Mouse (Mus musculus) gonadal fat pad, adult 2 months (tissue): ENCODE measurements around the gene Ifitm10. TPM values are rescaled to one million over a fixed set of nuclear protein-coding genes. Genes with fewer than 3 reads are reported as not detected.
"Not testable (repeated sequence)": the region's sequence is repeated elsewhere in the genome, so short reads cannot be mapped to it uniquely, and the experiment has no call there.

Source experiments
- DNase-seq: peaks from one replicate; pipeline ENCODE4 v3.0.0-alpha.2; 2012; ENCODE audit warnings: low read depth
- polyA plus RNA-seq: library from polyadenylated mRNA; depleted of rRNA; stranded (reverse); fragments of >200 nt; gene quantifications from 2 replicates; pipeline ENCODE4 v1.2.3, GENCODE M21; 2012; rRNA removed

Ifitm10 gene
- 4.5 and 5.4 TPM in 2 replicates for polyA plus RNA-seq

DNA sequence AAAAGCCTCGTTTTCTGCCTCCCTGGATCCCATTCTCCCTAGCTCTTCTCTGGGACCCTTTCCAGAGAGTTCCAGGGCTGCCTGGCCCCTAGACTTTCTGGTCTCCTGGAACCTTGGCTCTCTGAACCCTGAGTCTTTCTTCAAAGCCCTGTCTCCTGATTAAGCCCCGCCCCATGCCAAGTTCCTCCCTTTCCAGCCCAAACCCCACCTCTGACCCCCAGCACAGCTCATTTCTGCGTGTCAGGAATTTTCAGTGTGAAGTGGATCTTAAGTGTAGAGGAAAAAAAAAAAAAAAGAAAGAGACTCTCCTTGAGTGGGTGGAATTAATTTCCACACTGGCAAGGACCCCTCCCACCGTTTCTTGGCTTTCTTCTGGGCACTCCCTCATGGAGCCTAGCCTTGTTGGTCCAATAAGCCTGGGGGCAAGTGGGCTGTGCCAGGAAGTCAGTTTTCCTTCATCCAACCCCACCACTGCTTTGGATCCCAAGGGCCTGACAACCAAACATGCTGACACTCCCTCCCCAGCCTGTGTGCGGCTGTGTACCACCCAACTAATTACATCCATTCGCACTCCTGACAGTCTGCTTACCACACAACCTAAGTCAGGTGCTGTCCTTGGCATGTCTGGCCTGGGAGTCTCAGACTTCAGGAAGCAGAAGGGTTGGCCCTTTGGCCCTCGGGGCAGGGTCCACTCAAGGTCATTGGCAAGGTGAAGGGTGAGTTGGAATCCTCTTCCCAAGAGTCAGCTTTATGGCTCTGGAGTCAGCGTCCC lies at the start of gene Ifitm10:
Ifitm10 (minus strand) TSS at position 113 of the 772 bp plus-strand sequence.
- DNase-seq: no peak

DNA sequence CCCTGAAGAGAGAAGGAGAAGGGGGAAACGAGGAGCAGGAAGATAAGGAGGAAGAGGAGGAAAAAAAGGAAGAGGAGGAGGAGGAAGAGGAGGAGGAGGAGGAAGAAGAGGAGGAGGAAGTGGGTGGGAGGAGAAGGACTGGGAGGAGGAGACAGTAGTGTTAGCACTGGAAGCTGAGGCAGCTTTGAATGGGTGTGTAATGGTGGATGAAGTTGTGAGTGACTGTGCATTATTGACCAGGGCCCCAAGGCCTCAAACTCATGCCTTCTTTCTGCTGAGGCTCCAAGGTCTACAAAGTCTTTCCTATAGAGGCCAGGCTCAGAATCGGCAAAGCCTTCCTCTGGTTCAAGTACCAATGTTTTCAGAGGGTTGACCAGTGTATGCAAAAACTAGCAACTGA lies 48.3 kb upstream of the Ifitm10 start:
- no peak for DNase-seq

DNA sequence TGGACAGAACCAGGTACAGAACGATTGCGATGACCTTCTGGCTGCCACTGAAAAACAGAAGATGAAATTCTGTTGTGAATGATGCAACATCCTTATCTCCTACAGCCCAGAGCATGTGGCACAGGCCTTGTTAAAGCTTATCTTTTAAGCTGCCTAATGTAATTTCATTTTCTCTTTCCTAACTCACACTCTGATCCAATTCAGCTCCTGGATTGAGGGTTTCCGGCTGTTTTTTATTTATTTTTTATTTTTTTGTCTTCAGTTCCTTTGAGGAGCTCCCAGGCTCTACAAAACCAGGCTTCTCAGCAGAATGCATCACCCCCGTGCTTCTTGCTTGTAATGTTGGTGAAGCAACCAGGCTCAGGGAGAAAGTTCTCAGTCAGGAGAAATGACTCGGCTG lies 46.3 kb upstream of the Ifitm10 start:
- no peak for DNase-seq

DNA sequence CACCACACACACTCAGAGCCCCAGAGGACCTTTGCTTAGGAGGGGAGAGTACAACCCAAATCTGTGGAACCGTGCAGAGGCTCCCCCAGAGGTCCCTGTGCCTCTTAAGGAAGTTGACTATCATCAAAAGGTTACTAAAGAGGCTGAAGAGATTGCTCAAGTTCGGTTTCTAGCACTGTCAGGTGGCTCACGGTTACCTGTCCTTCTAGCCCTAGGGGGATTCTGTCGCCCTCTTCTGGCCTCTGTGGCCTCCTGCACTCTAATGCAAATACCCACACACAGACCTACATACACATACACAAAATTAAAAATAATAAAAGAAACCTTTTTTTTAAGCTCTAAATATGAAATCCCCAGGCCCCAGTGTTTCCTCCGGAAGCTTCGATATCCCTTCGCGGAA lies 45.1 kb upstream of the Ifitm10 start:
- DNase-seq: no peak

DNA sequence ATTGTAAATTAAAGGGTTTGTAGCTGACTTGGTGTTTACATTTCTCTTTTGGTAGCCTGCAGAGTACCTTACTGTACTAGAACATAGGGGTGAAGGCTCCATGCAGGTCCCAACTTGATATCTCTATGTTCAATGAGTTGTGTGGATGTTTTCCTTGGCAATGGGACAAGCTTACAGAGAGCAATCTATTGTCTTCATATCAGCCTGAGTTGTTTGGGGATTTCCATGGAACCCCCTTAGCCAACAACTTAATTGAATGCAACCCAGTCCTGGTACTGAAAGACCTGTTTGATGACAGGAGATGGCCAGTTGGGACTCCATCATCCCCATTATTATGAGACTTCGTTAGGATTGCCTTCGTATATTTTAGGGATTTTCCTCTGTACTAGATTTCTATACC lies 44.5 kb upstream of the Ifitm10 start:
- DNase-seq: no peak

DNA sequence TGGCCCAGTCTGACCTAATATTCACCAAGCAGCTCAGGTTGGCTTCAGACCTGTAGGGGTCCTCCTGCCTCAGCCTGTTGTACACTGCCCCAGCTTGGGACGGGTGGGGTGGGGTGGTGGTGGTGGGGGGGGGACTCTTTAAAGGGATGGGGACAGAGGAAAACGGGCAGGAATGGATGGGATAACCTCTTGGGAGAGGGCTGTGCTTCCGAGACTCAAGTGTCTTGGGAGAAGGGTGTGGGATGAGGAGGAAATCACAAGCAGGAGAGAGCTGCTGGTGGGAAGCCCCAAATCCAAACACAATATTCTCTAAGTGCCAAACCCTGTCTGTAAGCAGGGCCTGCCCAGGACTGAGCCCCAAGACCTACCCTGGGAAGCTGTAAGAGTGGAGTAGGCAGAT lies 42.7 kb upstream of the Ifitm10 start:
- DNase-seq: no peak

DNA sequence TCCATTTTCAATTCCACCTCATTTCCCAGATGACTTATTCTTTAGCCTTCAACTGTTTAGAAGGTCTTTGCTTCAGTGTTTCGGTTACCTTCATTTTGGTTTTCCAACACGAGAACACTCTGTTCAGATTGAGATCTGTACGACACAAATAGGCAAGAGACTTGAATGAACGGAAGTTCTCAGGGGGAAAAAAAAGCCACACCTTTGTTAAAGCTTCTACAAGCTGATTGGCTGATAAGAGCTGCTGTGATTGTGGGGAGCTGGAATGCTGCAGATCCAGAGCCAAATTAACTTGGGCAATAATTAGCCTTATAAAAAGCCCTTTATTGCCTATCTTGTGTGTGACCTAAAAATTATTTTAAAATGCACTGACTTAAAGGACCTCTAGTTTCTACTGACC lies 41.8 kb upstream of the Ifitm10 start:
- DNase-seq: no peak

DNA sequence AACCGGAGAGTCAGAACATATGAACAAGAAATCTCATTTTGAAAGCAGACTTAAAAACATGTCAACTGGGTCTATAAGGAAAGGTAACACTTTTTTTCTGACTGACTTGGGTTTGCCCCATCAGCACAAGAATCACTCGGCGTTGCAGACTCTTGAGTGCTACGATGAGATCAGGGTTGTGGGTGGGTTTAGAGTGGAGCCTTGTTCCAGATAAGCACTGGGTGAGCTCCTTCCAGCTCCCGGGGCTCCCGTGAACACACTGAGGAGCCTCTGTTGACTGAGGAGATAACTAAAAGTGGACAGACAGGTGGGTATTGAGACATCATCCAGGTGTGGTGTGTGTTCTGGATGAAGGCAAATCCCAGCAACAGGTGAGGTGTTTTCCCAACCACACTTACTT lies 39.7 kb upstream of the Ifitm10 start:
- DNase-seq: no peak

DNA sequence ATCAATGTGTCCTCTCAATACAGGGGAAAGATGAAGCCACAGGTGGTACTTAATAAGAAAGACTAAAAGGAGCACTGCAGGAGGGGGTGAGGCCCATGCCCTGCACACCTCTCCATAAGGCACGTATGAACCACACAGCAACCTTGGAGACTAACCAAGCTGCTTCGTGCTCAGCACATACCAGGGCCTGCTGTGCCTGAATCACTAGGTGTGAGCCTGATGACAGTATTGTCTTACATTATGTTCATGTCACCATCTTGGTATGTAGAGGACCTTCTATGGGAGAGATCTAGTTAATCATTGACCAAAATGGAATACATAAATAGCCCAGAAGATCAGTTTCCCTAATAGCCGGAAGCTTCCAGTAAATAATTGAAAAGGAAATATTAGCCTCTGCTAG lies 36.0 kb upstream of the Ifitm10 start:
- no peak for DNase-seq

DNA sequence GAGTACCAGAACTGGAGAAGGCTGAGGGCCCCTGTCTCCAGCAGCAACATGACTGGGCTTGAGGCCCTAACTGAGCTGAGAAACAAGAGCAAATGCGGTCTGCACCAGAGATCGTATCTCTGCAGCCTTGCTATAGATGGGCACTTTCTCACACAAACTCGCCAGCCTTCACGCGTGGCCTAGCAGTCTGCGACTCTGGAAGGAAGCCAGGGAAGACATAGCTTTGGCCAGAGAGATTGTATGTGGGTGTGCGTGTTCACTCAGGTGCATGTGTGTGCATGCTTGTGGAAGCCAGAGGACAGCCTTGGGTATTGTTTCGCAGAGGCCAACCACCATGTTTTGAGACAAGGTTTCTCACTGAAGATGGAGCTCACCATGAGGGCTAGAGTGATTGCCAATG lies 35.1 kb upstream of the Ifitm10 start:
- no peak for DNase-seq

DNA sequence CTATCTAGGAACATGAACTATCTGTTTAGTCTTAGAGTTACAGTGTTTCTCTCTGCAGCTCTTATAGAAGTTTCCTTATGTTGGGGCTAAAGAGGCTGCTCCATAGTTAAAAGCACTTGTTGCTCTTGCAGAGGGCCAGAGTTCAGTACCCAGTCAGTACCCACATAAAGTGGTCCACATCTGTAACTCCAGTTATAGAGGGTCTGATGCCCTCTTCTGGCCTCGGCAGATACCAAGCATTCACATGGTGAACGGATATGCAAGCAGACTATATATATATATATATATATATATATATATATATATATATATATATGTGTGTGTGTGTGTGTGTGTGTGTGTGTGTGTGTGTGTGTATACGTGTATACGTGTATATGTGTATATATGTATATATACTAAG lies 34.4 kb upstream of the Ifitm10 start:
- DNase-seq: no peak

DNA sequence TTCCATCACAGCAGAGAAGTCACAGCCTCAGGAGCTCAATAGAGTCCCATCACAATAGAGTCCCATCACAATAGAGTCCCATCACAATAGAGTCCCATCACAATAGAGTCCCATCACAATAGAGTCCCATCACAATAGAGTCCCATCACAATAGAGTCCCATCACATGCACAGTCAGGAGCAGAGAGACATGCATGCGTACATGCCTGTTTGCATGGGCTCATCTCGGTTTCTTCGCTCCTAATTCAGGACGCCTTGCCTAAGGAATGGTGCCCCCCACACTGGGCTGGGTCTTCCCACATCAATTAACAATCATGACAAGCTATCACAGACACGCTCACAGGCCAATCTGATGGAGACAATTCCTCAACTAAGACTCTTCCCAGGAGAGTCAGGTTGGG lies 31.6 kb upstream of the Ifitm10 start:
- not testable (repeated sequence) for DNase-seq

DNA sequence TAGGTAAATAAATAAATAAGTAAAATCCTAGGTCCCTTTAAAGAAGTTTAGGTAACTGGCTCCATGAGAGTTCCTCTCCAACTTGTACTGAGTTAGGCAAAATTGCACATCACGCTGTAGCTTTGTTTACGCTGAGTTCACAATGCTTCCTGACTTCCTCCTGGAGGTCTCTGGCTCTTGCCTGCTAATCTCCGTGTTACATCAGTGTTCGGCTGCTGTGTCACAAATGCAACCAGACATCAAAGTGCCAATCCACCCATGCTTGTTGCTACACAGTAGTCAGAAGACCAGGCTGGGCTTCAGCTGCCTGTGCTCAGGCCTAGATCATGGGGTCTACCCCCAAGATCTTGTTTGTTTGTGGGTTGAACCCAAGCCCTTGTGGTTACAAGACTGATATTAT lies 30.0 kb upstream of the Ifitm10 start:
- no peak for DNase-seq

DNA sequence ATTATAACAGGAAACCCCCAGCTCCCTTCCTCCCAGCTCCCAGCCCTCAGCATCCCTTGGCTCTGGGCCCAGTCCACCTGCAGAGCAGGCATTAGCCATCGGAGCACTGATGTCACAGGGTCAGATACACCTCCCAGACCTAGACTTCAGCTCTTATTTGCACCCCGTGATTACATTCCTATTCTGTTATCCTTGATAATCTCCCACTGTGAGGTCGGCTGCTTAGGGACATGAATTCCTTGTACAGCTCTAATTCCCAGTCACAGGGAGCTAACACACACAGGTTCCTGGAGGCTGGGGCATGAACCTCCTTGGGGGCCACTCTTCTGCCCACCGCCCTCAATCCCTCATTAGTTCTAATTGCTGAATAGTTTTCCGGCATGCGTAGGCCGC lies 27.2 kb upstream of the Ifitm10 start:
- DNase-seq: no peak

DNA sequence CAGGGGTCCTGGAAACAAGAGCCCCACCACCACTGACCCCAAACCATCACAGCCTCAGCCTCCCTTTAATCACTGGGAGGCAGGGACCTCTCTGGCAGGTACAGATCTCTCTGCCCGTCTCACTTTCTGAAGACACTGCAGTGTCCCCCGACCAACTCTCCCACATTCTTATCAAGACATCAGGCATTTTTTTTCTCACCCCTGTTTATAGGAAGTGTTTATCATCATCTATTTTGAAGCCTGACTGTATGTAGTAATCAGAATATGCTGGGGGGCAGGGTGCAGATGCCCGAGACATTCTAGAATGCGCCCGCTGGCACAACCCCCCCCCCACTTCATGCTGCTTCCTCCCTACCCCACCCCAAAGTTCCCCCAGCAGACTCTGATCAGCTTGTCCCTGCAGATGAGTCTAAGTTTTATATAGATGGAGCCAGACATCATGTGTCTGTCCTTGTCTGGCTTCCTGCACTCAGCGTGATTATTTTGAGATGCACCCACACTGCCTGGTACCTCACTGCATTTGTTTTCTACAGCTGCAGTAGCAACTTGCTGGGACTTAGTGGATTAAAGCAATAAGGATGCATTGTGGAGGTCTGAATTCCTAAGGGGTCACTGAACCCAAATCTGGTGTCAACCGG lies 26.7 kb upstream of the Ifitm10 start:
- DNase-seq: no peak

DNA sequence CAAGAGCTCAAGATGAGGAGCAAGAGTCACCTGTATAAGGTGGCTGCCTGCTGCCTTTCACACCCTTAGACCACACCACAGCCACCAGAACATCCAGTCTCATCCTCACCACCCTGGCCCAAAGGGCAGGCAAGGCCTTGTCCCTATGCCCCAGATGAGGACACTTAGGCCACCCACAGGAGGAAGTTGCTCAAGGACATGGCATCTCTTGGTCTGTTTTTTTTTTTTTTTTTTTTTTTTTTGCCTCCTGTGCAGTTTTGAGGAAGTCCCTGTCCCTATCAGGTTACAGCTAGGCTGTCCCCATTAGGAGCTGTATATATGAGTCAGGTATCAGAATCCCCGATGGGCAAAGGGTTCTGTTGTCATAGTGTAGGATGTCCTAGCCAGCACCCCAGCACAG lies 25.7 kb upstream of the Ifitm10 start:
- no peak for DNase-seq

DNA sequence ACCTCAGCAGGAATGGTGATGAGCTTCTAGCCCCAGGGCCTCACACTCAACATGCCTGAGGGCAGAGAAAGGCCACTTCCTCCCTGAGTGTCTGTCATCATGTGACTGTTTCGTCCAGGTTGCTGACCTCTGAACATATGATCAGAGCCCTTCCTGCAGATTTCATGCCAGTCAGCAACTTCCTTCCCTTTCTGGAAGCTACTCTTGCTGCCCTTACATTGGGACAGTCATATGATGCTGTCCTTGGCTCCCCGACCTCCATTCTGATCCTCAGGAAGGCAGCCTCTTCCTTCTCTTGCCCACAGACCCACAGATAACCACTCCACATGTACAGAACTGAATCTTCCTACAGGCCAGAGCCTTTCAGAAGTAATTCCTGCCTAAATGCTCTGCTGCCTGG lies 24.5 kb upstream of the Ifitm10 start:
- DNase-seq: no peak

DNA sequence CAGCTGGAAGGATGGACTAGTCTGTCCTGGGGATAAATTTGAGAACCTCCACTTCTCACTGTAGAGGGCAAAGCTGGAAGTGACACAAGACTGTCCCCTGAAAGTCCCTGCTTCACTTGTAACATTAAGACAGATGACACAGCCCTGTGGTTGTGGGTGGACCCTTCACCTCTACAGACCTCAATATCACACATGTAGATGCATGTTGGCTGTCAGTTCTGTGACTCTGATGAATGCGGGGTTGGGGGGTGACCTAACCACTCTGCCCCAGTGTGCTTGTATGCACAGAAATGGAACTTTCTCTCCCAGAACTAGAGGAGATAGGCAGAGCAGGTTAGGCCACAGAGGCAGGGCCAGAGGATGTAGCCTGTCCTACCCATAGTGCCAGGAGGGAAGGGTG lies 23.1 kb upstream of the Ifitm10 start:
- DNase-seq: no peak

DNA sequence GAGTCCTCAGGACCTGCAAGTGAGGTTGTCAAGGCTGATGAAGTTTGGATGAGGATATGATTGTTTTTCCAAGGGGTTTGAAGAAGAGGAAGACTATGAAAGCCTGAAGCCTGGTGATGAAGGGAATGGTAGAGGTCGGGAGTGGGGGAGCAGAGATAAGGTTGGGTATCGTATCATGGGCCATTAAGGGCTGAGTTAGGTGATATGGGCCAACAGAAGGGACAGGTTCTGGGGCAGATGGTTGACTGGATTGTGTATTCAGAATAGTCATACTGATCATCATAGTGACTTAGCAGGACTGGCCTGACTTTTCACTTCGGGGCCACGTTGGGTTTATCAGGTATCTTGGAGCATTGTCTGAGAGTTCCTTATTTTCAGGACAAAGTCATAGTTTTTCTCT lies 21.9 kb upstream of the Ifitm10 start:
- DNase-seq: no peak

DNA sequence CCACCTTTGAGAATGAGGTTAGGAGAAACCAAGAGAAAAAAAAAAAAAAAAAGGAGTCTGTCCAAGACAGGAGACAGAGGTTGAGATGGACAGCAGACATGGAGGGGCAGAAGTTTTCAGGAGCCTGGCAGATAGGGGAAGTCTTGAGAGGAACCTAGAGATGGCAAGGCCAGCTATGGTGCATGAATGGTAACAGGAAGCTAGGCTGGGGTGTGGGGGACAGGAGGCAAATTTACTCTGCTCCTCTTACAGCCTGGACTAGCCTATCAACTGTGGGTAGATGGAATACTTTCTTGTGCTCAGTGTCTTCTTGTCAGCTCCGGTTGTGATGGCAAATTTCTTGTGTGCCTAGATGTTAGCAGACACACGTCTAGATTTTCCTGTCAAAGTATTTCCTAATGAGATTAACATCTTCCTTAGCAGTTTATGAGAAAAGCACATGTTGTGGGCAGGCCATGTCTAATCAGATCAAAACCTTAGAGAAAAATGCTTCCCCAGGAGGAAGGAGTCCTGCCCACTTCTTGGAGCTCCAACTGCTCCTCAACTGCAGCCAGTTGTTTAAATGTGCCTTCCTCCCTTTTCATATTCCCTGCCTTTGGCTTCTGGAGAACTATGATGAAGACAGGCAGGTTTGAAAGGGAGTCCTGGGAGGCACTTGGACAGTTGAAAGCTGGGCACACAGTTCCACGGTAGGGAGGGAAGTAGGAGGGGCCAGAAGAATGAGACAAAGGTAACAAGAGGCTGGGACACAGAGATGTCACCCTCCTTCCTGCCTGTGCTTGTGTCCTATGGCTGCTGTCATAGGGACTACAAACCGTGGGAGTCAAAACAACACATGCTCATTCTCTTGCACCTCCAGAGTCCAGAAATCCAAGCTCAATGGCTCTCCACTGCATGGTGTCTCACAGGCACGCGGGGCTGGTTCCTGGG lies 21.0 kb upstream of the Ifitm10 start:
- no peak for DNase-seq

DNA sequence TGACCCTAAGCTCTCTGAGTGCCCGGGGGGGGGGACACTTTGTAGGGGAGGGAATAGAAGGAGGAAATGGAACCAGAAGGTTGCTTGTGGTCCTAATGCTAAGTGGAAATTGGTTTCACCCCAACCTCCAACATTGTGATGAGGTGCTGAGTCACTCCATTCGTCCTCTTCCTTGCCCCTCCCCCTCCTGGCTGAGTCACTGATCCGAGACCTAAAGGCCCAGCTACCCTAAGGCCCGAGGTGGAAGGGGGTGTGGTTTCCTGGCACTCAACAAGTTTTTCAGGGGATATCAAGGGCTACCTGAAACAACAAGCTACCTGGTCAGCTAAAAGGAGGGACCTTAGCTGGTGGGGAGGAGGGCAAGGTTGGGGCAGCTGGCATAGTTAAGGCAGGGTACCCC lies 19.6 kb upstream of the Ifitm10 start:
- DNase-seq: no peak

DNA sequence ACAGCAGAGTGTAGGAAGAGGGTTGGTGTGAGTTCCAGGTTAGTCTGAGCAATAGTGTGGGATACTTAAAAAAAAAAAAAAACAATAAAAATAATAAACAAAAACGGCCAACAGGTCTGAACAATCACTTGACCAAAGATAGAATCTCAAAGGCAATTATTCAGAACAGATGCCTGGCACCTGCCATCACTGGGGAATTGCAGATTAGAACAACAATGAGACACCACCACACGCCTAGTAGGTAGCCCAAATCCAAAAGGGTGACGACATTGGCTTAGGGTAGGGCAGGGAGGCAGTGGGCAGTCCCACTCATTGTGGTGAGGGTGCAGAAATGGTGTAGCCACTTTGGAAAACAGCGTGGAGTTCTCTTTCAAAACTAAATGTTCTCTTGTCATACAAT lies 18.1 kb upstream of the Ifitm10 start:
- DNase-seq: no peak

DNA sequence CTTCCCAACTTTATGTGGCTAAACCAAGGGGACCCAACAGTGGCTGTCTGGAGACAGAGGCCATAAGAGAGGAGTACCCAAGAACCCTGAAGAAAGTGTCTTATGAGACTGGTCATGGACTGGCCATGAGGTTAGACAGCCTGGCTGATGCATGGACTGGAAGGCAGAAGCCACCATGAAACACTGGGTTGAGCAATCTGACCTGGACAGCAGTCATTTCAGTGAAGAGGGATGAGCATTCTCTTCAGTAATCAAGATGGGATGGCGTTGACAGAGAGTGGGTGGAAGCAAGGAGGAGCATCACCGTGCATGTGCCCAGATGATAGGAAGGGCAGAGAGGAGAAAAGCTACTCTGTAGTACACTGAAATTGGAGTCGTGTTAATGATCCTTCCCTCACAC lies 17.6 kb upstream of the Ifitm10 start:
- DNase-seq: no peak
